In genomic region chr13:44381721-44382450, GRCm38 (mm10) we compare ENCODE assay signal across 10 mouse cellular contexts.
DNase-seq lines count a peak whose midpoint lies in the region; ATAC-seq and TF ChIP-seq lines count a peak whose summit lies in the region.
"Had no signal": no experiment of that assay in that cellular context is flagged by ENCODE, and none has a peak within 500 bp of the region (broad histone marks: within the 10 kb centered on the region; RNA-seq: fewer than 3 reads in every experiment).

No protein-coding gene starts in this region.

- H3K36me3 ChIP-seq in heart, postnatal 0 days (replicated peaks; ENCODE audit: control insufficient read depth, insufficient read depth, low read length) = no peaks in the 10 kb centered on the region
- H3K36me3 ChIP-seq in liver, embryonic 14.5 days (replicated peaks; ENCODE audit: control insufficient read depth, insufficient read depth, low read depth) = no peaks in the 10 kb centered on the region
- no peaks in the 10 kb centered on the region for H3K36me3 ChIP-seq in liver, embryonic 12.5 days
- H3K36me3 ChIP-seq: embryonic facial prominence, embryonic 12.5 days had no signal

- no peak overlapping the region for H3K4me3 ChIP-seq in heart, postnatal 0 days (ENCODE audit: low read depth, low read length)
- H3K4me3 ChIP-seq in liver, embryonic 14.5 days (ENCODE audit: insufficient read depth in 1 of 2, low read depth in 2 of 2, low read length in 2 of 2) = no peak overlapping the region
- no peak overlapping the region for H3K4me3 ChIP-seq in liver, embryonic 12.5 days
- H3K4me3 ChIP-seq: embryonic facial prominence, embryonic 12.5 days had no signal

- no peaks in the 10 kb centered on the region for H3K27me3 ChIP-seq in heart, postnatal 0 days (ENCODE audit: control insufficient read depth, insufficient read depth, low read length)
- no peaks in the 10 kb centered on the region for H3K27me3 ChIP-seq in liver, embryonic 14.5 days (ENCODE audit: control insufficient read depth, insufficient read depth, low read length)
- no peaks in the 10 kb centered on the region for H3K27me3 ChIP-seq in liver, embryonic 12.5 days (replicated peaks)
- H3K27me3 ChIP-seq: embryonic facial prominence, embryonic 12.5 days had no signal

- no peak for DNase-seq in heart, postnatal 0 days (ENCODE audit: low spot score)
- DNase-seq in heart, adult 8-10 months (ENCODE audit: low spot score) = no peak
- no peak for DNase-seq in liver, embryonic 14.5 days (ENCODE audit: low read depth in 3 of 3, low spot score in 3 of 3)
- DNase-seq in ZHBTc4 (ENCODE audit: low read depth, low spot score) = peak; percentile 62
- peak; percentile 50 for DNase-seq in lung, postnatal 10 days
- DNase-seq in adipocyte (ENCODE audit: low spot score) = no peak
- DNase-seq in heart, adult 9 months (ENCODE audit: low spot score in 2 of 2) = no peak
- DNase-seq: heart, postnatal 36 days had no signal

- 80% methylated on average over 7 of the region's 7 CpGs for WGBS in heart, postnatal 0 days
- WGBS in liver, embryonic 14.5 days (ENCODE audit: insufficient replicate concordance) = 53% methylated on average over 7 of the region's 7 CpGs
- 56% methylated on average over 7 of the region's 7 CpGs for WGBS in liver, embryonic 12.5 days (ENCODE audit: insufficient replicate concordance)

- no peak overlapping the region for H3K4me2 ChIP-seq in heart, postnatal 0 days (ENCODE audit: low read depth, low read length)
- H3K4me2 ChIP-seq in liver, embryonic 14.5 days (ENCODE audit: low read depth) = no peak overlapping the region
- no peak overlapping the region for H3K4me2 ChIP-seq in liver, embryonic 12.5 days
- H3K4me2 ChIP-seq: embryonic facial prominence, embryonic 12.5 days had no signal

- no peak for ATAC-seq in heart, postnatal 0 days (ENCODE audit: insufficient read depth, low read depth)
- ATAC-seq in liver, embryonic 14.5 days (ENCODE audit: insufficient read depth) = no peak
- ATAC-seq in liver, embryonic 12.5 days = no peak

- TF ChIP-seq CTCF in heart, postnatal 0 days (IDR thresholded peaks at IDR 0.05; ENCODE audit: low read depth) = peak; percentile 43
- TF ChIP-seq CTCF in liver, embryonic 14.5 days (IDR thresholded peaks at IDR 0.05; ENCODE audit: low read depth) = peak; percentile 18; the same call in 1 of the 2 replicates

- TF ChIP-seq EP300 in heart, postnatal 0 days (IDR thresholded peaks at IDR 0.05; ENCODE audit: low read depth) = no peak
- no peak for TF ChIP-seq EP300 in liver, embryonic 14.5 days (IDR thresholded peaks at IDR 0.05; ENCODE audit: low read depth)

- no peaks in the 10 kb centered on the region for H3K4me1 ChIP-seq in heart, postnatal 0 days (ENCODE audit: control insufficient read depth, insufficient read depth)
- H3K4me1 ChIP-seq in liver, embryonic 14.5 days (replicated peaks; ENCODE audit: control insufficient read depth in 2 of 2, insufficient read depth in 2 of 2, low read length in 1 of 2) = no peaks in the 10 kb centered on the region
- H3K4me1 ChIP-seq in liver, embryonic 12.5 days = no peaks in the 10 kb centered on the region

- H3K9ac ChIP-seq in heart, postnatal 0 days (replicated peaks; ENCODE audit: low read depth, low read length) = no peak overlapping the region
- H3K9ac ChIP-seq in liver, embryonic 14.5 days (replicated peaks) = no peak overlapping the region
- H3K9ac ChIP-seq in liver, embryonic 12.5 days = no peak overlapping the region
- H3K9ac ChIP-seq: embryonic facial prominence, embryonic 12.5 days had no signal

- no peak overlapping the region for H3K27ac ChIP-seq in heart, postnatal 0 days (ENCODE audit: low read depth)
- no peak overlapping the region for H3K27ac ChIP-seq in liver, embryonic 14.5 days
- no peak overlapping the region for H3K27ac ChIP-seq in liver, embryonic 12.5 days
- H3K27ac ChIP-seq: embryonic facial prominence, embryonic 12.5 days had no signal

- H3K9me3 ChIP-seq in heart, postnatal 0 days (replicated peaks; ENCODE audit: control insufficient read depth, low read length) = no peaks in the 10 kb centered on the region
- H3K9me3 ChIP-seq in liver, embryonic 14.5 days (ENCODE audit: control insufficient read depth, low read length) = no peaks in the 10 kb centered on the region
- H3K9me3 ChIP-seq in liver, embryonic 12.5 days (replicated peaks) = no peaks in the 10 kb centered on the region
- H3K9me3 ChIP-seq: embryonic facial prominence, embryonic 12.5 days had no signal

Comparison
In these comparisons a context has a peak if more than half of its experiments do, and no peak if none do; other contexts are left out.
1. DNase-seq: peak in ZHBTc4 (single experiment) and lung, postnatal 10 days (single experiment); none in heart, postnatal 0 days (single experiment), heart, adult 8-10 months (single experiment), liver, embryonic 14.5 days (0 of 3), adipocyte (single experiment) and heart, adult 9 months (0 of 2).